Mouse (Mus musculus): ENCODE results near the gene Ctnnd2. TPM values are rescaled to one million over a fixed set of nuclear protein-coding genes. Genes with fewer than 3 reads are reported as not detected.

The Ctnnd2 gene
- polyA plus RNA-seq, 3 experiments from 2014 or later: 0.27 TPM; not detected in 2

- ATAC-seq: no peak
Observed at GRCm38 (mm10) chr15:31004976-31005375, 832.6 kb downstream of the Ctnnd2 start.

GRCm38 (mm10) chr15:31006050-31006824 is 833.8 kb downstream of the Ctnnd2 start:
- ATAC-seq: no peak

DNA sequence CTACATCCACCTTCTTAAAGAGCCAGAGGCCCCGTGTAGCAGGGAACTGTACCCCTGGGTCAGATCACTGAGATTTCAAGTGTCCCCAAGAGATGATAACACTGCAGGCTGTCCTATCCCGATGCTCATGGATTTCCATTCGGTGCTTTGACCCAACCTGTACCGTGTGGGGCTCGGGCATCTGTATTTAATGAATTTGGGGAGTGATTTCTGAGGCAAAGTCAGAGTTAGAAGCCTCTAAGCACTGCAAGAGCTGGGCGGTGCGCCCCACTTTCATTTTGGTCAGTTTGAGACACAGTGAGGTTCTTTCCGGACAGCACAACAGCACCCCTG is 834.4 kb downstream of the Ctnnd2 start:
- ATAC-seq: no peak

DNA sequence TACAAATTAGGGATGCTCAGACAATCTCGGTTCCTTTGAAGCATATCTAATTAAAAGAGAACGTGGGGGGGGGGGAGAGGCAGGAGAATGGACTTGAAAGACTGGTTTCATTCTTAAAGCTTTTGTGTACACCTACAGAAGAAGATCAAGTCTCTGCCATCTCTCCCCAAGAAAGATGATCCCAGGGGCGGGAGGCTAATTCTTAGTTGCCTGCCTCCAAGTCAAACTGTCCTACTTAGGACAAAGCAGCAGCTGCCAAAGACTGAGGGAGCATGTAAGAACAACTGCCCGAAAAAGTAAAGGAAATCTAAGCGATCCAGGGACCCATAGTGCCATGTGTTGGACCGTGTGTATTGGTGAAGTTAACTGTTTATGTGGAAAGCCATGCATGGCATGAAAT is 836.2 kb downstream of the Ctnnd2 start:
- no peak for ATAC-seq

GRCm38 (mm10) chr15:31020769-31021168 is 848.4 kb downstream of the Ctnnd2 start:
- ATAC-seq: no peak

DNA sequence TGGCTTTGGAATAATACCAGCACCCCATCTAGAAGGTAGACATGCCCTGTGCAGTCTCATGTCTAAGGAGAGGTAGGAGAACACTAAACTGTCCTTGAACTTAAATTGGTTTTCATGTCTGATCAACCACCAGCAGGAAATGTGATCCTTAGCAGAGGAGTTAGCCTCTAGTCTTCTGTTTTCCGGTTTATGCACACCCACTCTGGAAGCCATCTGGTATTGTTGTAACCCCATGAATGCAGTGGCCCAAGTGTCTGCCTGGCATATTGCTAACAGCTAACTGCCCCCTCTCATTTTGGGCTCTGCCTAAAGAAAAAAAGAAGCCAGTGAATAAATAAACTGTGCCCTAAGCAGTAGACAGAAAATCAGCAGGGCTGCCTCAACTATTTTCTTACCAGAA is 849.6 kb downstream of the Ctnnd2 start:
- no peak for ATAC-seq

DNA sequence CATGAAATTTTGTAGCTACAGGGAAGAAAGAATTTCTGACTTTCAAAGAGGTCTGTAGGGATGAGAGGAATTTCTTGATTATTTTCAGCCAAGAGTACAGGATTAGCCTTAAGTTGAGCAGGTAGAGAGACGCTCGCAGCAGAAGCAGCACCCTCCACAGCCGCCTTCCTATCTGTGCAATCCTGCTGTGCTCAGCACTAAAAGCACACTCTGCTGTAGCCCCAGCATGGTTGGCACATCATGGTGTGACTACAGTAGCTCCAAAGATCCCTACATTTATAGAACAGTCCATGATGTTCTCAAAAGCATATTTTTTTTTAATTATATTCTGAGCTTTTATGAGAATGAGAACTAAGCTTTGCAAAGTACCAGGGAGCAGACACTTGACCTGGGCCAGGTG is 850.1 kb downstream of the Ctnnd2 start:
- no peak for ATAC-seq

GRCm38 (mm10) chr15:31023766-31024165 is 851.4 kb downstream of the Ctnnd2 start:
- no peak for ATAC-seq

- no peak for ATAC-seq
Observed at GRCm38 (mm10) chr15:31027448-31028230, 855.2 kb downstream of the Ctnnd2 start.

- ATAC-seq: no peak
Observed at GRCm38 (mm10) chr15:31044983-31045382, 872.6 kb downstream of the Ctnnd2 start.

GRCm38 (mm10) chr15:31051496-31051895 is 879.1 kb downstream of the Ctnnd2 start:
- no peak for ATAC-seq

GRCm38 (mm10) chr15:31056145-31056544 is 883.8 kb downstream of the Ctnnd2 start:
- no peak for ATAC-seq

GRCm38 (mm10) chr15:31058315-31058714 is 885.9 kb downstream of the Ctnnd2 start:
- ATAC-seq: no peak

- ATAC-seq: no peak
Observed at GRCm38 (mm10) chr15:31063734-31064133, 891.3 kb downstream of the Ctnnd2 start.

- ATAC-seq: no peak
Observed at GRCm38 (mm10) chr15:31068127-31068526, 895.7 kb downstream of the Ctnnd2 start.

GRCm38 (mm10) chr15:31070311-31070710 is 897.9 kb downstream of the Ctnnd2 start:
- no peak for ATAC-seq
